Mouse (Mus musculus): ENCODE results near the gene Fam186b.
"Not testable (repeated sequence)": the region's sequence is repeated elsewhere in the genome, so short reads cannot be mapped to it uniquely, and the experiment has no call there.

The Fam186b gene

DNA sequence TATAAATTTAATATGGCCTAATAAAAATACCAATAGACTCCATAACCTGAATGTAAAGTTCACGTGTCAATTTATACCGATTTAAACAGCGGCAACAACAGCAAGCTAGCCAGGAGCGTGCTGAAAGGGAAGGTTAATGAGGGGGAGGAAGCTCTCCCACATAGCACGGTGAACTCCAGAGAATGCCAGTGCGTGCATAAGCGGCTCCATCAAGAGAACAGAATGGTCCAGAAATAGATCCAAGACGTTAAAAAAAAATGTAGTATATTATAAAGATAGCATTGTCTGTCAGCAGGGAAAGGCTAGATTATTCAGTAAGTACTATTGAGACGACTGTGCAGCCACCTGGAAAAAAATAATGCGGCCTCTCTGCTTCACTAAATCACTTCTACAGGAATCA is 33.0 kb downstream of the Fam186b start:
- TF ChIP-seq CTCF (conservative IDR thresholded peaks at IDR 0.05; ENCODE audit: low read length): no peak
- TF ChIP-seq POU5F1 (IDR thresholded peaks at IDR 0.05; ENCODE audit: borderline replicate concordance, low read length): no peak
- no peak for TF ChIP-seq NANOG (IDR thresholded peaks at IDR 0.05; ENCODE audit: borderline replicate concordance, low read length)
- Histone ChIP-seq H3K27me3 (ENCODE audit: insufficient read depth, low read length) (no peaks in the 10 kb centered on the region), H3K4me3 (replicated peaks; ENCODE audit: low read length) (no peak overlapping the region), H3K36me3 (ENCODE audit: insufficient read depth, low read length) (no peaks in the 10 kb centered on the region), H3K9me3 (ENCODE audit: low read length) (no peaks in the 10 kb centered on the region), H3K4me1 (replicated peaks; ENCODE audit: low read depth, low read length) (peaks cover 68% of the 10 kb centered on the region)

- Histone ChIP-seq H3K4me3 (replicated peaks; ENCODE audit: low read length) (peak overlapping the region; percentile 67), H3K4me1 (replicated peaks; ENCODE audit: low read depth, low read length) (peaks cover 79% of the 10 kb centered on the region), H3K36me3 (ENCODE audit: insufficient read depth, low read length) (peaks cover 4% of the 10 kb centered on the region), H3K9me3 (ENCODE audit: low read length) (no peaks in the 10 kb centered on the region), H3K27me3 (ENCODE audit: insufficient read depth, low read length) (no peaks in the 10 kb centered on the region)
- TF ChIP-seq NANOG (IDR thresholded peaks at IDR 0.05; ENCODE audit: borderline replicate concordance, low read length): no peak
- TF ChIP-seq CTCF (conservative IDR thresholded peaks at IDR 0.05; ENCODE audit: low read length): no peak
- no peak for TF ChIP-seq POU5F1 (IDR thresholded peaks at IDR 0.05; ENCODE audit: borderline replicate concordance, low read length)
These were observed 35.9 kb downstream of the Fam186b start for GRCm38 (mm10) chr15:99259730-99260252.

DNA sequence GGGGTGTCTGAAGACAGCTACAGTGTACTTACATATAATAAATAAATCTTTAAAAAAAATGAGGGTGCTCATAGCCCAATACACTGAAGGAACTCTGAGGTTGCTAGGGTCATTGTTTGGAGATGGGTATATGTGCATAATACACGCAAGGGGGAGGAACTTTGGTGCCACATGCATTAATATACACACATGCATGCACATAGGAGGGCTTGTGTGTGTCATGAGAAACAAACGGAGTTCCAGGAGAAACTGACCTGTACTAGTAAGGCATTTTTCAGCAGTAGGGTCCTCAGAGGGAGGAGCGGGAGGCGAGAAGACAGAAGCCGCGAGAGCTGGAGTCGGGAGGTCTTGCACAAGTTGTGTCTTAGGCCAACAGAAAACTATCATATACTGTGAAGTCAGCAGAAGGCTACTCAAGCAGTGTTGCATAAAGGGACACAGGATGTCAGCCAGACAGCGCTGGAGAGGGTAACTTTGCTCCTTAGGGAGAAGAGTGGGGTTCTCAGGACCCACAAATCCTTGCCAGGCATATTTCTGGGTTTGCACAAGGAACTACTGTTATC is 36.4 kb downstream of the Fam186b start:
- no peak for TF ChIP-seq NANOG (IDR thresholded peaks at IDR 0.05; ENCODE audit: borderline replicate concordance, low read length)
- H3K36me3 ChIP-seq (ENCODE audit: insufficient read depth, low read length): peaks cover 4% of the 10 kb centered on the region
- no peaks in the 10 kb centered on the region for H3K27me3 ChIP-seq (ENCODE audit: insufficient read depth, low read length)
- peaks cover 79% of the 10 kb centered on the region for H3K4me1 ChIP-seq (replicated peaks; ENCODE audit: low read depth, low read length)
- H3K9me3 ChIP-seq (ENCODE audit: low read length): no peaks in the 10 kb centered on the region
- peak overlapping the region; percentile 37; the same call in 1 of the 2 replicates for H3K4me3 ChIP-seq (replicated peaks; ENCODE audit: low read length)

- H3K4me1 ChIP-seq (replicated peaks; ENCODE audit: low read depth, low read length): peaks cover 76% of the 10 kb centered on the region
- H3K27me3 ChIP-seq (ENCODE audit: insufficient read depth, low read length): no peaks in the 10 kb centered on the region
- TF ChIP-seq NANOG (IDR thresholded peaks at IDR 0.05; ENCODE audit: borderline replicate concordance, low read length): no peak
- TF ChIP-seq CTCF (conservative IDR thresholded peaks at IDR 0.05; ENCODE audit: low read length): no peak
- no peak for TF ChIP-seq POU5F1 (IDR thresholded peaks at IDR 0.05; ENCODE audit: borderline replicate concordance, low read length)
- H3K4me3 ChIP-seq (replicated peaks; ENCODE audit: low read length): no peak overlapping the region
- H3K36me3 ChIP-seq (ENCODE audit: insufficient read depth, low read length): peaks cover 6% of the 10 kb centered on the region
- H3K9me3 ChIP-seq (ENCODE audit: low read length): no peaks in the 10 kb centered on the region
These were observed 40.4 kb downstream of the Fam186b start for GRCm38 (mm10) chr15:99255241-99255749.

DNA sequence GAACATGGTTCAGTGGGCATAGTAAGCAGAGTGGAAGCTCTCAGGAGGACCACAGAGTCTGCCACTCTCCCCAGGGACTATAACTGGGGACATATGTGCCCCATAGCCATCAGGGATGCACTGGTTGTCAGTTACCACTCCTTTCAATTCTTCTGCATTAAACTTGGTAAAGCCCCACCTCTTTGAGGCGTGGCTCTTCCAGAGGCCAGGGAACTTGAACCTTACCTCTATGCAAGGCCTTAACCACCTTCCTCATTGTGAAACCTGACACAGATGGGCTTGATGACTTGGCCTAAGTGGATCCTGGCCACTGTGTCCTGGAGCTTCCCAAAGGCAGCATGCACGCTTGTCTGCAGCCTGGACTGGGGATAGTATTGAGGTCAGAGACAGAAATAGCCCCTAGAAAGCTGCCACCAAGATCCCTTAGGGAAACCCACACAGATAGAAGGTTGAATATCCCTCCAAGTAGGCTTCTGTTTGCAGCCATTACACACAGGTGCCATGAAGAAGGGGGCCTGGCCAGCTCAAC is 41.1 kb downstream of the Fam186b start:
- TF ChIP-seq POU5F1 (IDR thresholded peaks at IDR 0.05; ENCODE audit: borderline replicate concordance, low read length): no peak
- H3K9me3 ChIP-seq (ENCODE audit: low read length): no peaks in the 10 kb centered on the region
- peaks cover 79% of the 10 kb centered on the region for H3K4me1 ChIP-seq (replicated peaks; ENCODE audit: low read depth, low read length)
- H3K27me3 ChIP-seq (ENCODE audit: insufficient read depth, low read length): no peaks in the 10 kb centered on the region
- peaks cover 13% of the 10 kb centered on the region for H3K36me3 ChIP-seq (ENCODE audit: insufficient read depth, low read length)
- peak overlapping the region; percentile 93 for H3K4me3 ChIP-seq (replicated peaks; ENCODE audit: low read length)

DNA sequence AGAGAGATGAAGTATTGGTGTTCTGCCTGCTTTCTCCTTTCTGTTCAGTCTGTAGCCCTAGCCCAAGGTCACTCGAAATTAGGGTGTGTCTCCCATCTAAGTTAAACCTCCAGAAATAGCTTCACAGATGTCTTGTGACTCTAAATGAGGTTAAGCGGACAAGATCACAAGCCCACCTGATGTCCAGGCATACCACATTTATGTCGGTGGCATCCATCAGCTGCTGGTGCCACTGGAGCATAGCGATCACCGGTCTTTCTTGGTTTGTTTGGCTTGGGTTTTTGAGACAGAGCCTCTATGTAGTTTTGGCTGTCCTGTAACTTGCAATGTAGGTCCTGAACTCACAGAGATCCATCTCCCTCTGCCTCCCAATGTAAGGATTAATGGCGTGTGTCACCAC is 41.9 kb downstream of the Fam186b start:
- Histone ChIP-seq H3K4me3 (replicated peaks; ENCODE audit: low read length) (peak overlapping the region; percentile 93), H3K36me3 (ENCODE audit: insufficient read depth, low read length) (peaks cover 20% of the 10 kb centered on the region), H3K27me3 (ENCODE audit: insufficient read depth, low read length) (no peaks in the 10 kb centered on the region), H3K9me3 (ENCODE audit: low read length) (no peaks in the 10 kb centered on the region), H3K4me1 (replicated peaks; ENCODE audit: low read depth, low read length) (peaks cover 82% of the 10 kb centered on the region)
- TF ChIP-seq CTCF (conservative IDR thresholded peaks at IDR 0.05; ENCODE audit: low read length) (no peak), NANOG (IDR thresholded peaks at IDR 0.05; ENCODE audit: borderline replicate concordance, low read length) (no peak), POU5F1 (IDR thresholded peaks at IDR 0.05; ENCODE audit: borderline replicate concordance, low read length) (no peak)

DNA sequence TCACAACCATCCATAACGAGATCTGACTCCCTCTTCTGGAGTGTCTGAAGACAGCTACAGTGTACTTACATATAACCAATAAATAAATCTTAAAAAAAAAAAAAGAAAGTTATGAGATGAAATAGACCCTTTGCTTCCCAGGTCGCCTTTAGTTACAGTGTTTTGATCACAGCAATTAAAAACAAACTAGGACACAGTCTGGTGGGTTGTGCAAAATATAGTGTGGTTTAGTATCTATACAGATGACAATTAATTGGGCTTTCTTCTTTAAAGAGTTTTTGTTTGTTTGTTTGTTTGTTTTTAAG is 42.6 kb downstream of the Fam186b start:
- Histone ChIP-seq H3K4me1 (replicated peaks; ENCODE audit: low read depth, low read length) (peaks cover 84% of the 10 kb centered on the region), H3K4me3 (replicated peaks; ENCODE audit: low read length) (peak overlapping the region; percentile 93), H3K36me3 (ENCODE audit: insufficient read depth, low read length) (peaks cover 27% of the 10 kb centered on the region)
- H3K9me3 ChIP-seq (ENCODE audit: low read length); H3K27me3 ChIP-seq (ENCODE audit: insufficient read depth, low read length): not testable (repeated sequence)

GRCm38 (mm10) chr15:99252381-99253174 is 43.1 kb downstream of the Fam186b start:
- no peaks in the 10 kb centered on the region for H3K27me3 ChIP-seq (ENCODE audit: insufficient read depth, low read length)
- H3K36me3 ChIP-seq (ENCODE audit: insufficient read depth, low read length): peaks cover 32% of the 10 kb centered on the region
- H3K9me3 ChIP-seq (ENCODE audit: low read length): no peaks in the 10 kb centered on the region
- H3K4me3 ChIP-seq (replicated peaks; ENCODE audit: low read length): peak overlapping the region; percentile 93
- TF ChIP-seq POU5F1 (IDR thresholded peaks at IDR 0.05; ENCODE audit: borderline replicate concordance, low read length) (no peak), CTCF (conservative IDR thresholded peaks at IDR 0.05; ENCODE audit: low read length) (no peak), NANOG (IDR thresholded peaks at IDR 0.05; ENCODE audit: borderline replicate concordance, low read length) (no peak)
- peaks cover 81% of the 10 kb centered on the region for H3K4me1 ChIP-seq (replicated peaks; ENCODE audit: low read depth, low read length)
